Mouse (Mus musculus) myocyte (in vitro differentiated cells): ENCODE measurements around the gene Bglap. TPM values are rescaled to one million over a fixed set of nuclear protein-coding genes. Genes with fewer than 3 reads are reported as not detected.

ENCODE experiments used
- H3K27me3 ChIP-seq: one replicate; pipeline ENCODE4 v1.6.1; 2011; ENCODE audit not compliant: control insufficient read depth, insufficient read depth, insufficient read length
- H3K36me3 ChIP-seq: one replicate; pipeline ENCODE4 v1.6.1; 2011; ENCODE audit not compliant: control insufficient read depth, insufficient read depth
- H3K4me2 ChIP-seq: one replicate; pipeline ENCODE4 v1.6.1; 2011; ENCODE audit warnings: low read depth, control low read depth
- H3K4me3 ChIP-seq: one replicate; pipeline ENCODE4 v1.5.1; 2011; ENCODE audit warnings: mild to moderate bottlenecking, control low read depth, moderate library complexity
- H3K79me2 ChIP-seq: one replicate; pipeline ENCODE4 v1.6.1; 2011; ENCODE audit not compliant: control insufficient read depth, insufficient read depth
- H3ac ChIP-seq: one replicate; pipeline ENCODE4 v1.6.1; 2011; ENCODE audit not compliant: control insufficient read depth, insufficient read length
- CEBPB ChIP-seq: IDR thresholded peaks from 2 replicates; pipeline ENCODE4 v1.6.1; 2011; ENCODE audit warnings: mild to moderate bottlenecking, moderate library complexity; ENCODE audit not compliant: poor library complexity, insufficient read depth, severe bottlenecking
- E2F4 ChIP-seq: IDR thresholded peaks from one replicate; pipeline ENCODE4 v1.6.1; 2011; ENCODE audit warnings: mild to moderate bottlenecking, control low read depth, moderate library complexity; ENCODE audit not compliant: insufficient read depth
- MAX ChIP-seq: IDR thresholded peaks from one replicate; pipeline ENCODE4 v1.6.1; 2011; ENCODE audit warnings: low read depth, mild to moderate bottlenecking, control low read depth
- MYOD1 ChIP-seq, 3 experiments: IDR thresholded peaks; one replicate each; pipeline ENCODE4 v1.6.1; 2011; ENCODE audit warnings: control low read depth in 2 of 3, low read depth in 2 of 3, mild to moderate bottlenecking in 2 of 3, moderate library complexity in 1 of 3; ENCODE audit not compliant: insufficient read length in 2 of 3, control insufficient read depth in 1 of 3
- MYOG ChIP-seq, 3 experiments: IDR thresholded peaks; one replicate each; pipeline ENCODE4 v1.6.1; 2011; ENCODE audit warnings: control low read depth in 2 of 3, low read depth in 2 of 3, mild to moderate bottlenecking in 2 of 3; ENCODE audit not compliant: insufficient read length in 2 of 3, control insufficient read depth in 1 of 3, insufficient read depth in 1 of 3
- POLR2A ChIP-seq: IDR thresholded peaks from one replicate; pipeline ENCODE4 v1.6.1; 2011; ENCODE audit warnings: low read depth, mild to moderate bottlenecking, control low read depth, moderate library complexity; ENCODE audit not compliant: insufficient read length
- POLR2AphosphoS2 ChIP-seq: IDR thresholded peaks from one replicate; pipeline ENCODE4 v1.6.1; 2011; ENCODE audit warnings: low read depth, control low read depth; ENCODE audit not compliant: insufficient read length
- REST ChIP-seq: IDR thresholded peaks from one replicate; pipeline ENCODE4 v1.6.1; 2011; ENCODE audit warnings: mild to moderate bottlenecking, control low read depth, moderate library complexity; ENCODE audit not compliant: insufficient read depth, insufficient read length
- SRF ChIP-seq: IDR thresholded peaks from one replicate; pipeline ENCODE4 v1.6.1; 2011; ENCODE audit warnings: low read depth; ENCODE audit not compliant: control insufficient read depth, insufficient read length
- TCF12 ChIP-seq: IDR thresholded peaks from one replicate; pipeline ENCODE4 v1.6.1; 2011; ENCODE audit warnings: mild to moderate bottlenecking, control low read depth; ENCODE audit not compliant: poor library complexity, insufficient read depth, severe bottlenecking
- TCF3 ChIP-seq: IDR thresholded peaks from one replicate; pipeline ENCODE4 v1.6.1; 2011; ENCODE audit warnings: low read depth, control low read depth; ENCODE audit not compliant: insufficient read length
- USF1 ChIP-seq: IDR thresholded peaks from one replicate; pipeline ENCODE4 v1.6.1; 2011; ENCODE audit warnings: low read depth, mild to moderate bottlenecking, control low read depth, moderate library complexity
- polyA plus RNA-seq: library from polyadenylated mRNA; unstranded; fragments of >200 nt; fragmentation: generic; extraction: Trizol; gene quantifications from one replicate; pipeline ENCODE4 v1.2.1, GENCODE M21; 2012; ENCODE audit warnings: missing spikeins

Gene Bglap
- polyA plus RNA-seq, 1 experiment, result 0.34 TPM

DNA sequence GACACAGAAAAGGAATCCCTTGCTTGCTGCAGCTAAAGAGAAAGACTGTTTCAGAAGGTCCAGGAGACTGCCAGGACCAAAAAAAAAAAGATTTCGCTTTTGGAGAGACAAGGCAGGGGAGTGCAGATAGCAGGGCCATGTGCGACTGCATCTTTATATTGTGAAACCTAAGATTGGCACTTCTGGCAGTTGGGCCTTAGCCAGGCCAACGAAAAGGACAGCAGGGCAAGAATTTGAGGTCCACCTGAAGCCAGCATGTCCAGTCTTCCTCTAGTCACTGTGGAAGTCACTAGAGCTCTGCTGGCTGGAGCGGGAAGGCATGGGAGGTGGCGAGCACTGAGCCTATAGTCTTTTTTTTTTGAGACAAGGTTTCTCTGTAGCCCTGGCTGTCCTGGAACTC lies 24.7 kb upstream of the Bglap start:
- TF ChIP-seq E2F4 (no peak), REST (no peak), MAX (no peak), POLR2A (no peak), TCF3 (no peak), TCF12 (no peak)
- H3K27me3 ChIP-seq, result no peaks in the 10 kb centered on the region
- H3K4me3 ChIP-seq, result peak overlapping the region; percentile 83
- H3K79me2 ChIP-seq, result peaks cover 16% of the 10 kb centered on the region
- peak overlapping the region; percentile 76 for H3K4me2 ChIP-seq
- peak overlapping the region; percentile 30 for H3ac ChIP-seq
- no peaks in the 10 kb centered on the region for H3K36me3 ChIP-seq

DNA sequence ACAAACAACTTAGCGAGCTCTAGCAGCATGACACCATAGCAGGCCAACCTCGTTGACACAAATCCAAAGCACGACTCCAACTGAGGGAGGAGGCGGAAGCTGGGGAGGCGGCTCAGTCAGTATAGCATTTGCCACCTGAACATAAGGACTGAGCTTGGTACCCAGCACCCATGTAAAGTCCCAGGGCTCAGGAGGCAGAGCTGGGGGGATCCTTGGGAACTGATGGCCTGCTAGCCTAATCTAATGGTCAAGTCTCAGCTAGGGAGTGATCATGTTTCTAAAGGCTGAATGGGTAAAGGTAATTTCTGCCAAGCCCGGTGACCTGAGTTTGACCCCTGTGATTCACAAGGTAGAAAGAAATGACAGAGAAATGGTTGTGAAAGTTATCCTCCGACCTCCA lies 23.3 kb upstream of the Bglap start:
- H3K36me3 ChIP-seq, result no peaks in the 10 kb centered on the region
- peaks cover 16% of the 10 kb centered on the region for H3K79me2 ChIP-seq
- no peak overlapping the region for H3K4me3 ChIP-seq
- H3K27me3 ChIP-seq, result no peaks in the 10 kb centered on the region
- no peak overlapping the region for H3K4me2 ChIP-seq
- TF ChIP-seq POLR2A (no peak), TCF12 (no peak), REST (no peak), SRF (no peak), USF1 (no peak), POLR2AphosphoS2 (no peak), TCF3 (no peak), E2F4 (no peak)
- no peak overlapping the region for H3ac ChIP-seq

DNA sequence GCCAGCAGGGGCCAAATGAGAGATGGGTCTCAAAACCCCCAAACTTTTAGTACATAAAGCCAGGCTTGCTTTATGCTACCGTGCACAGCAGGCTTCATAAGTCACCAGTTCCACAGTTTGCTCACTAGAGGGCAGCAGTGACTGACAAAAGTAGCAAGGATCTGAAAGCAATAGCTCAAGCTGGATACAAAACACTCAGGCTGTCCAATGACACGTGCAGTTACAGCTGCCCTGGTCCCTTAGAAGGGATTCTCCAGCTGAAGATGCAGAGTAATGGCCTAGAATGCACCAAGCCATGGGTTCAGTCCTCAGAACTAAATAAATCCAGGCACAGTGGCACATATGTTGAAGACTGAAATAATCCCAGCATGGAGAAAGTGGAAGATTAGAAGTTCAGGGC lies 22.8 kb upstream of the Bglap start:
- Histone ChIP-seq H3K27me3 (no peaks in the 10 kb centered on the region), H3K4me3 (no peak overlapping the region), H3ac (no peak overlapping the region), H3K4me2 (no peak overlapping the region), H3K79me2 (peaks cover 16% of the 10 kb centered on the region), H3K36me3 (no peaks in the 10 kb centered on the region)
- TF ChIP-seq MYOG (IDR thresholded peaks at IDR 0.05; ENCODE audit: control insufficient read depth in 1 of 3, insufficient read depth in 1 of 3, insufficient read length in 2 of 3, low read depth in 2 of 3) (peak in 1 of 3 experiments; percentile 4), MYOD1 (IDR thresholded peaks at IDR 0.05; ENCODE audit: control insufficient read depth in 1 of 3, insufficient read length in 2 of 3, low read depth in 2 of 3) (no peak), TCF12 (no peak), MAX (no peak), TCF3 (no peak), POLR2AphosphoS2 (no peak), USF1 (peak; percentile 34)

DNA sequence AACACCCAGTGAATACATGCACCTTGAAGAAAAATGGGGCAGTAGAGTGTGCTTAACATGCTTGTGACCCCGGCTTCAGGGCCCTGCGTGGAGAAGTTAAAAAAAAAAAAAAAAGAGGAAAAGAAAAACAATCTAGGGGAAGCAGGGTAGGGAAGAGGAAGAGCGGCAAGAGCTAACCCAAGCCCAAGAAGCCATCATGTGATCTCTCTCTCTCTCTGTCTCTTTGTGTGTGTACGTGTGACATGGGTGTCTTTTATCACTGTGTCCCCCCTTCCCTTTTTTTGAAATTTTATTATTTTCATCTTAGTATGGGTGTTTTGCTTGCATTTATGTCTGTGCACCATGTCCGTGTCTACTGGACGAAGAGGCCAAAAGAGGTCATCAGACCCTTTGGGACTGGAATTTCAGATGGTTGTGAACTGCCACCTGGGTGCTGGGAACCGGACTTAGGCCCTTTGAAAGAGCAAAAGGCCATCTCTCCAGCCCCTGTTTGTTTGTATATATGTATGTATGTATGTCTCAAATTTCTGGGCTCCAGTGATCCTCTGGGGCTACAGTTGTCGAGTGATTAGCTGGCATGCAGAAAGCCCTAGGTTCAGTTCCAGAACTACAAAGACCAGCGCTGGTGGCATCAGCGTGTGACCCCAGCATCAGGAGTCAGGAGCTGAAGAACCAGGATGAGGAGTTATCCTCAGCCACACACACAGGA lies 19.4 kb upstream of the Bglap start:
- Histone ChIP-seq H3K27me3 (no peaks in the 10 kb centered on the region), H3K4me3 (no peak overlapping the region), H3K36me3 (no peaks in the 10 kb centered on the region), H3K4me2 (no peak overlapping the region), H3K79me2 (peaks cover 16% of the 10 kb centered on the region), H3ac (no peak overlapping the region)
- TF ChIP-seq SRF, result no peak
- no peak for TF ChIP-seq MAX
- no peak for TF ChIP-seq E2F4
- no peak for TF ChIP-seq POLR2AphosphoS2

DNA sequence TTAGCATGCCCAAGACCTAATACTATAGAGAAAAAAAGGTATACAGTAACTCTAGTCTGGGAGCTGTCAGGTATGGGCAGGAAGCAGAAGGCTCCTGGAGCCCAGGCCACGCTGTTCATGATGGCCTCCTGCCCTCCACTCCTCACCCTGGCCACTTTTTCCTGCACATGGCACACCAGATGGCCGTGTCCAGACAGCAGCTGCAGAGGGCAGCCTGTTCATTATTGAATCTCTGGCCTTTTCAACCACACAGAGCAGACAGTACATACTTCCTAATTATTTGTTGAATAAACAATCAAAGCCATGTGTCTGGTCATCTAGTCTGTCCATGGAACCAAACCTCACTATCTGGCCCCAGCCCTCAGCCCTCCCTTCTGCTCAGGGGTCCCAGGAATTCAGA lies 14.4 kb upstream of the Bglap start:
- Histone ChIP-seq H3K36me3 (no peaks in the 10 kb centered on the region), H3K79me2 (no peaks in the 10 kb centered on the region), H3ac (no peak overlapping the region), H3K27me3 (no peaks in the 10 kb centered on the region), H3K4me3 (no peak overlapping the region), H3K4me2 (no peak overlapping the region)
- TF ChIP-seq TCF3 (peak; percentile 66), CEBPB (no peak), MYOG (IDR thresholded peaks at IDR 0.05; ENCODE audit: control insufficient read depth in 1 of 3, insufficient read depth in 1 of 3, insufficient read length in 2 of 3, low read depth in 2 of 3) (peak in 2 of 3 experiments; percentile 63 to 82), TCF12 (peak; percentile 29), MYOD1 (IDR thresholded peaks at IDR 0.05; ENCODE audit: control insufficient read depth in 1 of 3, insufficient read length in 2 of 3, low read depth in 2 of 3) (peak in 2 of 3 experiments; percentile 68 to 74), REST (no peak), POLR2A (no peak), E2F4 (no peak)
